Comparison of ENCODE assay signal across 38 mouse cellular contexts in genomic region chr2:36075210-36075609, GRCm38 (mm10). TPM values are rescaled to one million over a fixed set of nuclear protein-coding genes. Genes with fewer than 3 reads are reported as not detected.
"Had no signal": no experiment of that assay in that cellular context is flagged by ENCODE, and none has a peak within 500 bp of the region (broad histone marks: within the 10 kb centered on the region; RNA-seq: fewer than 3 reads in every experiment).

No protein-coding gene starts in this region.

- H3K9me3 ChIP-seq: limb, embryonic 10.5 days; limb, embryonic 12.5 days; limb, embryonic 13.5 days; limb, embryonic 15.5 days; liver, embryonic 13.5 days; liver, embryonic 15.5 days; lung, embryonic 15.5 days; megakaryocyte, embryonic 14.5 days; midbrain, embryonic 10.5 days; midbrain, embryonic 12.5 days; midbrain, embryonic 13.5 days; midbrain, embryonic 15.5 days had no signal

- H3K36me3 ChIP-seq: limb, embryonic 10.5 days; limb, embryonic 12.5 days; limb, embryonic 13.5 days; limb, embryonic 15.5 days; liver, embryonic 13.5 days; liver, embryonic 15.5 days; lung, embryonic 15.5 days; midbrain, embryonic 10.5 days; midbrain, embryonic 12.5 days; midbrain, embryonic 13.5 days; midbrain, embryonic 15.5 days had no signal

- H3K4me3 ChIP-seq: left cerebral cortex, adult 2 months; limb, embryonic 10.5 days; limb, embryonic 12.5 days; limb, embryonic 13.5 days; limb, embryonic 15.5 days; liver, embryonic 13.5 days; liver, embryonic 15.5 days; lung, embryonic 15.5 days; megakaryocyte, embryonic 14.5 days; midbrain, embryonic 10.5 days; midbrain, embryonic 12.5 days; midbrain, embryonic 13.5 days; midbrain, embryonic 15.5 days; myocyte had no signal

- ATAC-seq: liver, postnatal 0 days; lung, postnatal 0 days; midbrain, embryonic 13.5 days; midbrain, embryonic 15.5 days; midbrain, embryonic 16.5 days had no signal

- H3K9ac ChIP-seq: limb, embryonic 12.5 days; limb, embryonic 13.5 days; limb, embryonic 15.5 days; liver, embryonic 13.5 days; liver, embryonic 14.5 days; liver, embryonic 15.5 days; liver, postnatal 0 days; lung, embryonic 14.5 days; lung, embryonic 15.5 days; midbrain, embryonic 12.5 days; midbrain, embryonic 13.5 days; midbrain, embryonic 15.5 days had no signal

- DNase-seq: left cerebral cortex, postnatal 4 days; liver; liver, embryonic 13.5 days; liver, postnatal 0 days; lung, adult 18-20 months; lung, adult 2 months; lung, embryonic 14.5 days; lung, postnatal 10 days; lung, postnatal 14 days; lung, postnatal 36 days; lung, postnatal 4 days; midbrain, embryonic 14.5 days had no signal

- H3K4me2 ChIP-seq: limb, embryonic 12.5 days; limb, embryonic 13.5 days; limb, embryonic 15.5 days; liver, embryonic 11.5 days; liver, embryonic 13.5 days; liver, embryonic 15.5 days; lung, embryonic 14.5 days; lung, embryonic 15.5 days; midbrain, embryonic 11.5 days; midbrain, embryonic 12.5 days; midbrain, embryonic 13.5 days; midbrain, embryonic 15.5 days had no signal

- H3K27ac ChIP-seq: left cerebral cortex, adult 2 months; limb, embryonic 10.5 days; limb, embryonic 12.5 days; limb, embryonic 13.5 days; limb, embryonic 15.5 days; liver, embryonic 13.5 days; liver, embryonic 14.5 days; liver, embryonic 15.5 days; lung, embryonic 15.5 days; macrophage; midbrain, embryonic 10.5 days; midbrain, embryonic 12.5 days; midbrain, embryonic 13.5 days; midbrain, embryonic 15.5 days had no signal

- H3K4me1 ChIP-seq: liver, embryonic 13.5 days; liver, embryonic 15.5 days had no signal

- H3K27me3 ChIP-seq: limb, embryonic 12.5 days; limb, embryonic 13.5 days; limb, embryonic 15.5 days; midbrain, embryonic 13.5 days; midbrain, embryonic 15.5 days had no signal

RNA-seq across cellular contexts. Expression of gene Morn5, which starts 26.0 kb away (rescaled TPM):
- total RNA-seq: liver, adult 2 months; megakaryocyte, adult 5-6 weeks; megakaryocyte-erythroid progenitor cell, adult 5-6 weeks; monocyte, adult 5-6 weeks had no signal
- polyA plus RNA-seq: limb, embryonic 11.5 days; limb, embryonic 12.5 days; limb, embryonic 15.5 days; liver, adult 2 months; liver, embryonic 11.5 days; liver, embryonic 13.5 days; liver, embryonic 14.5 days; liver, embryonic 15.5 days; liver, embryonic 16.5 days; liver, postnatal 0 days; macrophage; neural tube, embryonic 11.5 days had no signal

RNA-seq across cellular contexts. Expression of gene Lhx6, which starts 30.0 kb away (rescaled TPM):
- total RNA-seq: megakaryocyte, adult 5-6 weeks; megakaryocyte-erythroid progenitor cell, adult 5-6 weeks; monocyte, adult 5-6 weeks had no signal
- polyA plus RNA-seq: macrophage had no signal
